Mouse (Mus musculus) neutrophil, adult 5-6 weeks (primary cell): ENCODE data around the gene Cenpu. TPM values are rescaled to one million over a fixed set of nuclear protein-coding genes. Genes with fewer than 3 reads are reported as not detected.
A peak's percentile ranks its signal among the peaks of the same experiment; 100 is the strongest.

Source experiments
- ATAC-seq: fragments of 151-379, 151-347 bp; 2 replicates; pipeline ENCODE4 v1.8.0; 2017; ENCODE audit warnings: mild to moderate bottlenecking, moderate TSS enrichment; ENCODE audit not compliant: insufficient number of reproducible peaks, poor library complexity, low FRiP score, severe bottlenecking; ENCODE audit errors: extremely low read depth
- total RNA-seq: library from RNA; stranded (forward); fragments of 200-1000 nt; gene quantifications from 2 replicates; pipeline ENCODE4 v1.2.3, GENCODE M21; 2017

The Cenpu gene
- total RNA-seq, 1 experiment from 2014 or later = 10.5 TPM

- ATAC-seq = no peak
Measured at GRCm38 (mm10) chr8:46622446-46623270, 70.8 kb downstream of the Cenpu start.

DNA sequence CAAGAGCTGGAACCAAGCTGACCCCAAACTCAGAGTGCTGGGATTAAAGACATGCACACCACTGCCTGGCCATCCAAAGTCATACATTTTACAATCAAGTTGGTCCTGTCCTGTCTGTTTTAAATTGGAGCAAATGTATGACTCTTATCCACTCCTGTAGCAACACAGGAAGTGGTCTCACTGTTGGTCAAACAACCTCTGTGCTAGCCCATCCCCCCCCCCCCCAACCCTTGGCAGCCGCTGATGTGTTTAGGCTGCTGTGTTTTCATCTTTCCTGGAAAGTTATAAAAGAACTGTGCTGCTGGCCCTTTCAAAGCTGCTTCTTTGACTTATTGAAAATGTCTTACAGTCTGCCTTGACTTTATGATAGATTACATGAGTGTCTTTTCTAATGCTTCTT is 73.3 kb downstream of the Cenpu start:
- ATAC-seq = no peak

DNA sequence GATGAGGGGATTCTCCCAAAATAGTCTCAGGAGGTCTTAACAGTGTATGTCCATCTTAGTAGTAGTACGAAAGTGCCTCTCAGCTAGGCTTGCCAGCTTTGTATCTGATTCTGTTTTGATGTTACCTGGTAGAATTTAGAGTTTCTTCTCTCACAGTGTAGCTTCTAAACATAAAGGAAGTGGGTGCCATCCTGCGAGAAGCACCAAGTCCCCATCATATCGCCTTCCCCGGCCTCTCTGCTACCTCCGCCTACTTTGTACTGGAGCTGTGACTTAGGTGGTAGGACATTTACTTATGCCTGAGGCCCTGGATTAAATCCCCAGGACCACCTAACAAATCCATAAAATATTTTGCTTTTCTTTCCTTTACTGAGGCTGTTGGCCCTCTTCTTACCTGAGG is 74.8 kb downstream of the Cenpu start:
- ATAC-seq = no peak

- peak; percentile 30; the same call in 1 of the 2 replicates for ATAC-seq
Measured at GRCm38 (mm10) chr8:46627881-46628280, 76.1 kb downstream of the Cenpu start.

- no peak for ATAC-seq
Measured at GRCm38 (mm10) chr8:46628645-46629044, 76.8 kb downstream of the Cenpu start.

Other genes with a start within 250 kb of the Cenpu start
- 57.7 and 77.8 TPM in 2 replicates for gene Acsl1, start 81.0 kb upstream of the Cenpu start, total RNA-seq
- 19.1 and 23.8 TPM in 2 replicates for gene Primpol, start 65.2 kb downstream of the Cenpu start, total RNA-seq
- gene Casp3, start 65.3 kb downstream of the Cenpu start, total RNA-seq = 61.6 and 61.9 TPM in 2 replicates
- gene Irf2, start 187.7 kb downstream of the Cenpu start, total RNA-seq = 282 and 327 TPM in 2 replicates